Mouse (Mus musculus): Measurements from ENCODE around the gene Traf6. TPM values are rescaled to one million over a fixed set of nuclear protein-coding genes. Genes with fewer than 3 reads are reported as not detected.

The Traf6 gene
- polyA plus RNA-seq, 1 experiment, result 2.7 TPM

DNA sequence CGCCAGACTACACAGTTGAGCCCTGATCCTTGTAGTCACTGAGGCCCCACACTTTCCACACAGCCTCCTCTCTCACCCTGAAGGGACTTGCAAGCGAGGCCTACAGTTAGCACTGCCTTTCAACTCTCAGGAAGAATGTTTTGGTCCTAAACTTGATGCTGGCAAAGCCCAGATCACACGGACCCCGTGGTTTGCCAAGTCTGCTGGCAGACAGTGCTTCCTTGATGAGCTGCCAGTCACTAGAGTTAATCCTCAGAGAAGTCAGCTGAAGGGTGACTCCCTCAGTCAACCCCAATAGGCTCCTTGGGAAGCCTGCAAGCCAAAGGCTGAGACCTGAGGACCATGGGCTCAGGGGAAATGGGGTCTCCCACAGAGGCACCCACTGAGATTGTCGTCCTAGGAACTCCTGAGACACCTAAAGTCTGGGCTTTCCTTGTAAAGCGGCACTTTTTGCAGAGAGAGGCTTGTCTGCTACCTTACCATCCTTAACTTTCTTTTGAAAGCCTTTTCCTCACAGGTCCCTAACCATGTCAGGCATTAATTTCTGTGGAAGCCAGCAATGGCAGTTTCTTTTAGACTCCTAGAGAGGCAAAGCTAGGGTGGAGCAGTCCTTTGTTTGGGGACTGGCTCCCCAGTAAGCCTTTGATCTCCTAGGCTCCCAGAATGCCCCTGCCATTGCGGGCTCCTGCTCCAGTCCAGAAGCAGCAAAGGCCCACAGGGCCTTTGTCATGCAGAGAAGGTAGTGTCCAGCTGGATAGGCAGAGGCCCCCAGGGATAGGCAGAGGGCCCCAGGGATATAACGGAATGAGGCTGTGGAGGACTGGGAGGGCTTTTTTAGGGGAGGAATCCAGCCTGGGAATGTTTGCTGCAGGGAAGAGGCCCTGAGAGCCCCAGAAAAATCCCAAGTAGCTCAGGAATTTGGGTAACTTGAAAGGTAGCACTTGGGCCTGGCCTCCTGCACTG, 44.4 kb downstream of the Traf6 start:
- no peak overlapping the region for H3K4me3 ChIP-seq (ENCODE audit: control insufficient read depth, low read depth, low read length)
- H3K4me1 ChIP-seq (ENCODE audit: control insufficient read depth, insufficient read depth, low read length), result no peaks in the 10 kb centered on the region
- TF ChIP-seq POLR2A (IDR thresholded peaks at IDR 0.05; ENCODE audit: control insufficient read depth, low read depth, low read length) (no peak), CTCF (IDR thresholded peaks at IDR 0.05; ENCODE audit: control insufficient read depth, insufficient read depth, insufficient replicate concordance, low read depth, low read length) (no peak)
- no peak overlapping the region for H3K27ac ChIP-seq (ENCODE audit: control insufficient read depth, insufficient read depth, low read depth, low read length)
- no peaks in the 10 kb centered on the region for H3K36me3 ChIP-seq (ENCODE audit: control insufficient read depth, insufficient read depth, low read length)
- no peaks in the 10 kb centered on the region for H3K27me3 ChIP-seq (ENCODE audit: control insufficient read depth, insufficient read depth, low read length)

DNA sequence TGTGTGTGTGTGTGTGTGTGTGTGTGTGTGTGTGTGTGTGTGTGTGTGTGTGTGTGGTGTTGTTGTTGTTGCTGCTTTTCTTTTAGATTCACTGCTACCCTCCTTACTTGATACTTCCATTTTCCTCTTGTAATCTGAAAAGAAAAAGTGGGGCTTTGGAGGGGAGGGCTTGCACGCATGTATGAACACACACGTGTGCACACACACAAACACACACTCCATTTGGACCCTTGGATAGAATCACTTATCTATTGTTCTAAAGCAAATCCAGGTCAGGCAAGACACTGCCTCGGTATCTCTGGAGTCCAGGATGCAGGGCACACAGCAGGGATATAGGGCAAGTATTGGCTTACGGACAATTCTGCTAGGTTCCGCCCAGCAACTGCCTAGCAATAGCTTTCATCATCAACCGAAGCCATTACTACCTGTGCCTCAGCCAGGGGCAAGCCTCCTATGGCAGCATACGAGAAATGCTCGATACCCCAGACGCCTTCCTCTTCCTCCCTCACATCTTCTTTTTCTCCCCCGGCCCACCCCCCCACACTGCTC, 45.2 kb downstream of the Traf6 start:
- H3K4me1 ChIP-seq (ENCODE audit: control insufficient read depth, insufficient read depth, low read length), result no peaks in the 10 kb centered on the region
- no peaks in the 10 kb centered on the region for H3K36me3 ChIP-seq (ENCODE audit: control insufficient read depth, insufficient read depth, low read length)
- H3K4me3 ChIP-seq (ENCODE audit: control insufficient read depth, low read depth, low read length), result no peak overlapping the region
- TF ChIP-seq CTCF (IDR thresholded peaks at IDR 0.05; ENCODE audit: control insufficient read depth, insufficient read depth, insufficient replicate concordance, low read depth, low read length) (no peak), POLR2A (IDR thresholded peaks at IDR 0.05; ENCODE audit: control insufficient read depth, low read depth, low read length) (no peak)
- H3K27ac ChIP-seq (ENCODE audit: control insufficient read depth, insufficient read depth, low read depth, low read length), result no peak overlapping the region
- H3K27me3 ChIP-seq (ENCODE audit: control insufficient read depth, insufficient read depth, low read length), result no peaks in the 10 kb centered on the region

DNA sequence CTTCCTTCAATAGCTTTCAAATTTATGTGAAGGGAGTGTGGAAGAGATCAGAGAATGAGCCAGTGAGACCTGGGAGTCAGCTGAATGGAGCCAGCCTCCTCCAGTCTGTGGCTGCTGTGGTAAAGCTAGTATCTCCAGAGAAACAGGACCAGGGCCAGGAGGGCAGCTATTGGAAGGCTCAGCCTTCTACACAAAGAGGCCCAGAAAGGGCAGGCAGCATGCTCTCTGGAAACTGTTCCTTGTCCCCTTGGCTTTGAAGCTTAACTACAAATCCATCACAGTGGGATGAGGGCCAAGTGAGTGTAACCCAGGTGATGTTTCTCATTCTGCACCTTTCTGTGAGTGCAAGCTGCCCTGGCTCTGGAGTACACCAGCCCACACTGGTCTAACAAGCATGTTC, 49.6 kb downstream of the Traf6 start:
- Histone ChIP-seq H3K4me3 (ENCODE audit: control insufficient read depth, low read depth, low read length) (no peak overlapping the region), H3K27me3 (ENCODE audit: control insufficient read depth, insufficient read depth, low read length) (no peaks in the 10 kb centered on the region), H3K4me1 (ENCODE audit: control insufficient read depth, insufficient read depth, low read length) (no peaks in the 10 kb centered on the region), H3K36me3 (ENCODE audit: control insufficient read depth, insufficient read depth, low read length) (no peaks in the 10 kb centered on the region), H3K27ac (ENCODE audit: control insufficient read depth, insufficient read depth, low read depth, low read length) (no peak overlapping the region)
- no peak for TF ChIP-seq CTCF (IDR thresholded peaks at IDR 0.05; ENCODE audit: control insufficient read depth, insufficient read depth, insufficient replicate concordance, low read depth, low read length)
- no peak for TF ChIP-seq POLR2A (IDR thresholded peaks at IDR 0.05; ENCODE audit: control insufficient read depth, low read depth, low read length)

GRCm38 (mm10) chr2:101729472-101729871, 51.2 kb downstream of the Traf6 start:
- TF ChIP-seq POLR2A (IDR thresholded peaks at IDR 0.05; ENCODE audit: control insufficient read depth, low read depth, low read length), result no peak
- TF ChIP-seq CTCF (IDR thresholded peaks at IDR 0.05; ENCODE audit: control insufficient read depth, insufficient read depth, insufficient replicate concordance, low read depth, low read length), result no peak
- Histone ChIP-seq H3K27me3 (ENCODE audit: control insufficient read depth, insufficient read depth, low read length) (no peaks in the 10 kb centered on the region), H3K4me3 (ENCODE audit: control insufficient read depth, low read depth, low read length) (no peak overlapping the region), H3K36me3 (ENCODE audit: control insufficient read depth, insufficient read depth, low read length) (no peaks in the 10 kb centered on the region), H3K4me1 (ENCODE audit: control insufficient read depth, insufficient read depth, low read length) (no peaks in the 10 kb centered on the region), H3K27ac (ENCODE audit: control insufficient read depth, insufficient read depth, low read depth, low read length) (no peak overlapping the region)

- TF ChIP-seq CTCF (IDR thresholded peaks at IDR 0.05; ENCODE audit: control insufficient read depth, insufficient read depth, insufficient replicate concordance, low read depth, low read length) (no peak), POLR2A (IDR thresholded peaks at IDR 0.05; ENCODE audit: control insufficient read depth, low read depth, low read length) (no peak)
- no peak overlapping the region for H3K4me3 ChIP-seq (ENCODE audit: control insufficient read depth, low read depth, low read length)
- no peaks in the 10 kb centered on the region for H3K27me3 ChIP-seq (ENCODE audit: control insufficient read depth, insufficient read depth, low read length)
- no peaks in the 10 kb centered on the region for H3K4me1 ChIP-seq (ENCODE audit: control insufficient read depth, insufficient read depth, low read length)
- no peaks in the 10 kb centered on the region for H3K36me3 ChIP-seq (ENCODE audit: control insufficient read depth, insufficient read depth, low read length)
- H3K27ac ChIP-seq (ENCODE audit: control insufficient read depth, insufficient read depth, low read depth, low read length), result no peak overlapping the region
These were observed 52.7 kb downstream of the Traf6 start for GRCm38 (mm10) chr2:101730972-101731371.

GRCm38 (mm10) chr2:101732777-101733210, 54.6 kb downstream of the Traf6 start:
- no peaks in the 10 kb centered on the region for H3K27me3 ChIP-seq (ENCODE audit: control insufficient read depth, insufficient read depth, low read length)
- TF ChIP-seq POLR2A (IDR thresholded peaks at IDR 0.05; ENCODE audit: control insufficient read depth, low read depth, low read length), result no peak
- no peak for TF ChIP-seq CTCF (IDR thresholded peaks at IDR 0.05; ENCODE audit: control insufficient read depth, insufficient read depth, insufficient replicate concordance, low read depth, low read length)
- no peak overlapping the region for H3K27ac ChIP-seq (ENCODE audit: control insufficient read depth, insufficient read depth, low read depth, low read length)
- no peaks in the 10 kb centered on the region for H3K4me1 ChIP-seq (ENCODE audit: control insufficient read depth, insufficient read depth, low read length)
- no peak overlapping the region for H3K4me3 ChIP-seq (ENCODE audit: control insufficient read depth, low read depth, low read length)
- no peaks in the 10 kb centered on the region for H3K36me3 ChIP-seq (ENCODE audit: control insufficient read depth, insufficient read depth, low read length)

DNA sequence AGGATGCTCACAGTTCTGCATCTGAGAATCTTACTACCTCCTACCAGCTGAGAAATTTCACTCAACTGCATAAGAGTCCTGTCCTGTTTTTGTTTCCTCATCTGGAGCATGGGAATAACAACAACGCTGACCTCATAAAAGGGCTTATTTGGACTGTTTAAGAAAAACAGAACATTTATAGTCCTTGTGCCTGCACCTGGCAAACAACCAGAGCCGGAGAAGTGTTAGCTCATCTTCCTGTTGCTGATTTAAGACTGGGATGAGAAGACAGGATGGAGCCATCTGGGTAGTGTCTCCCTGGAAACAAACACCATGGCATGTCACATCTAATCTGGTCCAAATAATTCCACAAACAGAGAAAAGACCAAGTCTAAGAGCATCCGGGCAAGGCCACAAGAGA, 55.3 kb downstream of the Traf6 start:
- H3K4me3 ChIP-seq (ENCODE audit: control insufficient read depth, low read depth, low read length), result no peak overlapping the region
- no peaks in the 10 kb centered on the region for H3K27me3 ChIP-seq (ENCODE audit: control insufficient read depth, insufficient read depth, low read length)
- H3K4me1 ChIP-seq (ENCODE audit: control insufficient read depth, insufficient read depth, low read length), result no peaks in the 10 kb centered on the region
- no peak overlapping the region for H3K27ac ChIP-seq (ENCODE audit: control insufficient read depth, insufficient read depth, low read depth, low read length)
- no peak for TF ChIP-seq POLR2A (IDR thresholded peaks at IDR 0.05; ENCODE audit: control insufficient read depth, low read depth, low read length)
- no peak for TF ChIP-seq CTCF (IDR thresholded peaks at IDR 0.05; ENCODE audit: control insufficient read depth, insufficient read depth, insufficient replicate concordance, low read depth, low read length)
- no peaks in the 10 kb centered on the region for H3K36me3 ChIP-seq (ENCODE audit: control insufficient read depth, insufficient read depth, low read length)
